Mouse (Mus musculus) common myeloid progenitor, adult 5-6 weeks (primary cell): ENCODE data around the gene Rps29. TPM values are rescaled to one million over a fixed set of nuclear protein-coding genes. Genes with fewer than 3 reads are reported as not detected.

ENCODE experiments used
- ATAC-seq: replicated peaks from 2 replicates; pipeline ENCODE4 v1.8.0; 2016; ENCODE audit warnings: low read depth, mild to moderate bottlenecking, moderate TSS enrichment, inconsistent platforms; ENCODE audit not compliant: poor library complexity, severe bottlenecking
- total RNA-seq: library from RNA; stranded (forward); fragments of 200-1000, 187-1606 nt; gene quantifications from 2 replicates; pipeline ENCODE4 v1.2.3, GENCODE M21; 2017

Gene Rps29
- total RNA-seq, 1 experiment from 2014 or later: 2,208 TPM

DNA sequence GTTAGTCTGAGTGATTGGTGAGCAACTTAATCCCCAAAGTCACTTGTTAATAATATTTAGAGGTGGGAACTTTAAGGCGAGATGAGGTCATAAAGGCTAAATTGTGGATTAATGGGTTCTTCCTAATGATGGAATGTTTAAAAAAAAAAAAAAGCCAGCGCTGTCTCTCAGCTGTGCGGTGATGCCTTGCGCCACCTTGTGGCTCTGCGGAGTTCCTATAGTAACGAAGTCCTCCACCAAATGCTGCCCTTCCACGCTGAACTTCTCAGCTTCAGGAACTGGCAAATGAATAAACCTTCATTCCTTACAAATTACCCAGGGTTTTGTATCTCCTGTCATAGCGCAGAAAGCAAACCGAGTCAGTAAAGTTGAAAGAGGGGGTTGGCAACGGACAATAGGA is 27.0 kb downstream of the Rps29 start:
- ATAC-seq: peak; percentile 62

DNA sequence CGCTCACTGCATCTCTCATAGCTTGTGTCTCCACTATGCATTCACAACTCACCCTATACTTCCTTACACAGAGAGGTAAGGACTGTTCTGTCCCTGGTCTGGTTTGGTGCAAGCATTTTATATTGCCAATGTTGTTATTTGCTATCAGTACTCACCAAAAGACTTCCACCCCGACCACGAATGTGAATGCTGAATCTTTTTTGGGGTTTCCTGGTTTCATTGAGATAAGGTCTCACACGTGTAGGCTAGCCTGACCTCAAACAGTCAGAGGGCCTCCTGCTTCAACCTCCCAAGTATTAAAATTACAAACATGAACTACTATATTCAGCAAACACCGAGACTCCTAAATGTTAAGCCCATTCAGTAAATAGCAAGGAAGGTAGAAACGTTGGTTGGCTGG is 27.7 kb downstream of the Rps29 start:
- peak; percentile 43 for ATAC-seq

DNA sequence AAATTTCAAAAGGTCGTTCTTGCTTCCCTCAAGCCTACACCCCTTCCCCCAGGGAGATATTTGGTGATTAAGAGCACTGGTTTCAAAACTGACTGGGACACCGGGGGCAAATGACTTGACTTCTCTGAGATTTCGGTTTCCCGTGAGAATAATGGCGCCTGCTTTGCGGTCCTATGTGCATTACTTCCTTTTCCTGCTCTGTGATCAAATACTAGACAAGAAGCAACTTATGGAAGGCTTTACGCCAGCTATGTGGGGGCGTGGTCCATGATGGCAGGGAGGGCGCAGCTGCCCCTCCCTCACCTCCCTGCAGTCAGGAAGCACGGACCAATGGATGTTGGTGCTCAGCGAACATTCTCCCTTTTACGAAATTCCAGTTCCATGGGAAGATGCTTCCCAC is 28.5 kb downstream of the Rps29 start:
- 0 out of 2 replicates have a peak, but pooled peaks have one; percentile 20 for ATAC-seq

DNA sequence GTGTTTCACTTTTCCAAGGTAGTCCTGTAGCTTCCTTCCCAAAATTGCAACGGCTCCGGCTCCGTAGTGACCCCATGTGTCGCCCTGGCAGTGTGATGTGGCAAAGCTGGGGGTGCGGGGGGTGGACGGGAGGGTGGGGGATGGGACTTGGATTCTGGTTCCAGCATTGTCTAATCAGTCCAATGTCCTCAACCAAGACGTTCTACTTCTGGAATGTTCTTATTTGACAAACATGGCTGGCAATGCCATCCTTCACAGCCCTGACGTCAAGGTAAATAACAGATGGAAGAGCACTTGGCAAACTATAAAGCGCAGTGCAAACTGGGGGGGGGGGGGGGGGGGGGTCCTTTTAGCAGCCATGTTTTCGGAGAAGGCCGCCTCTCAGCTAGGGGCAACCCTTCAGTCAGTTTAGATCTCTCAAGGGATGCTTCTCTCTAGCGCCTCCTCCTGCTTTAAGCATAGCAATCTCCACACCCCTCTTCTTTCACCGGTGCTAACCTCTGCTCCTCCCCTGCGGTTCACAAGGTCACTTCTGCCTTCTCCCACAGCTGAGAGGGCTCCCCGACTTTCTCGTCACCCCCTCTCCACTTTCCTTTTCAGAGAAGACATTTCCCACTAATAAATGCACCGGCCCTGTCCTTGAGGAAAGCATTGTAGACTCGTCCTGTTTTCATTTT is 29.2 kb downstream of the Rps29 start:
- ATAC-seq: peak; percentile 24; the same call in 1 of the 2 replicates

DNA sequence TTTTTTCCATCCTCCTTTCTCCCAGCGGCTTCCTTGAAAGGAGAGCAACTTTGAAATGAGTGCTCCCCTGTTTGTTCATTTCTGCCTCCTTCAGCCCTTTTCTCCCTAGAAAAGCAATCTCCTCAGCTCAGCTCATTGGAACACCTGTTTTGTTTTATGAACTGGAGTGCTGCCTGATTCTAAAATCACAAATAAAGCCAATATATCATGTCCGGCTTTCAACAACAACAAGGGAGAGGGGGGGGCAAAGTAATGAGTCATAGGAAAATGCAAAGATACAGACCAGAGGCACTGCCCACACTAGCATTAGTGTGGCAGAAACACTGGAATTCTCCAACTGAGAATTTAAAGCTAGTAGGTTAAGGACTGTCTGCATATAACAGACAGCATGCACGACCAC is 31.4 kb downstream of the Rps29 start:
- no peak for ATAC-seq

DNA sequence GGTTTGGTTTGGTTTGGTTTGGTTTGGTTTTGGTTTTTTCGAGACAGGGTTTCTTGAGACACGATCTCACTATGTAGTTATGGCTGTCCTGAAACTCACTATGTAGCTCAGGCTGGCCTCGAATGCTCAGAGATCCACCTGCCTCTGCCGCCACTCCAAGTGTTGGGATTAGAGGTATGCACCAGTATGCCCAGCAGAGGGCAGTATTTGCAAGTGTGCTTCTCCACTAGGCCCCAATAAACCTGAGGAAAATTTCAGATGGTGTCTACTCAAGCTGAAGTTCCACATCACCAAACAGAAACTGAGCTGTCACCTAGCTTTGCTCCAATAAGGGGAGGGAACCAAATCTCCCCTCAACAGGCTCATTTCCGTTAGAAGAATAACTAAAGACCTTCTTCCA is 31.8 kb downstream of the Rps29 start:
- peak; percentile 59 for ATAC-seq

DNA sequence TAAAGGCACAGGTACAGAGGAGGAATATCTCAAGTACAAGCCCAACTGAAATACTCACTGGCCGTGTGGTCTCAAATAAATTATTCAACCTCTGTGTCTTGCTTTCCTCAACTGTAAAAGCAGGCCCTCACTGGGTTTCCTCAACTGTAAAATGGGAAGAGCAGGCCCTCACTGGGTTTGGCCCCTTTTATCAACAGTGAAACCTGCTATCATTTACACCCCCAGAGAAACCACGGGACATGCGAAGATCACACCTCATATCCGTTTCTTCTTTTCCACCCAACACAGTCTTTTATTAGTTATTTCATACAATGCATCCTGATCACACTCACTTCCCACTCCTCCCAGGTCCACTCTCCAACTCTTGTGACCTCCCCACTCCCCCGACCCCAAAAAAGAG is 33.9 kb downstream of the Rps29 start:
- no peak for ATAC-seq

DNA sequence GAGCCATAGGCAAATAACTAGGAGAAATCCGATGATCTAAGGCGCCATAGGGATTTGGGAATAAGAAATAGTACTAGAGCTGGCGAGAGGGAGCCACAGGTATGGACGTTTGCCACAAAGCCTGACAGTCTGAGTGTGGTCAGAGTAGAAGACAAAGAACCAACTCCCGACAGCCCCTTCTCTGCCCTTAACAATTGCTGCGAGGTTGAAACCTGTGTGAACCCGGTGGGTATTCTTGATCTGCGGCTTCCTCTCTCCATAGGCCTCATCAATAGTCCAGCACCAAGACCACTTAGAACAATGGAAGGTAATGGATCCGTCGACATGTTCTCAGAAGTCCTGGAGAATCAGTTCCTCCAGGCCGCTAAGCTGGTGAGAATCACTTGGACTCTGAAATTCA is 36.2 kb downstream of the Rps29 start:
- peak; percentile 68 for ATAC-seq

DNA sequence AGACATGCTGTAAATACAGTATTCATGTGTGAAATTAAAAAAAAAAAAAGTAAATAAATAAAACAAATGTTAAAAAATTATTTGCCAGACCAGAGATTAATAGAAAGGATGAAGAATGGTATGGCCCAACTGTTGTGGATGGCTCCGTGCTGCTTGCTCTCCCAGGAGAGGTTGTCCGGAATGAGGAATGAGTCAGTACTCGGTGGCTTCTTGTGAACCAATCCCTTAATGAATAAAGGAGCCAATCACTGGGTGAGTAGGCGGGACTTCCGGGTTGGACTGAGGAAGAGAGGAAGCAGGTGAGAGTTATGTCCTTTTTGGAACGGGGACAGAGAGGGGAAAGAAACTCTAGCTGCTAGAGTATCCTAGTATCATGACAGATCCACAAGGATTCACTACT is 39.1 kb downstream of the Rps29 start:
- ATAC-seq: no peak

Other genes starting within 250 kb of the Rps29 start
- gene Lrr1, start 9.6 kb upstream of the Rps29 start, total RNA-seq: 9.8 and 16.1 TPM in 2 replicates
- 891 and 1,224 TPM in 2 replicates for gene Rpl36al, start 24.9 kb upstream of the Rps29 start, total RNA-seq
- 105 and 110 TPM in 2 replicates for gene Mgat2, start 25.0 kb upstream of the Rps29 start, total RNA-seq
- 43.1 and 49.1 TPM in 2 replicates for gene Gm49383, start 37.9 kb upstream of the Rps29 start, total RNA-seq
- gene Dnaaf2, start 39.2 kb upstream of the Rps29 start, total RNA-seq: 3.0 and 6.5 TPM in 2 replicates
- 25.5 and 38.6 TPM in 2 replicates for gene Gm49384, start 45.1 kb upstream of the Rps29 start, total RNA-seq
- gene Pole2, start 69.0 kb upstream of the Rps29 start, total RNA-seq: 41.6 and 42.1 TPM in 2 replicates
- 7.8 and 9.2 TPM in 2 replicates for gene Klhdc1, start 82.0 kb upstream of the Rps29 start, total RNA-seq
- 65.6 and 79.0 TPM in 2 replicates for gene Klhdc2, start 137.5 kb upstream of the Rps29 start, total RNA-seq
- gene Nemf, start 198.0 kb upstream of the Rps29 start, total RNA-seq: 126 and 136 TPM in 2 replicates
- gene Arf6, start 213.0 kb upstream of the Rps29 start, total RNA-seq: 104 and 110 TPM in 2 replicates
- gene Gm9887, start 213.3 kb upstream of the Rps29 start, total RNA-seq: 1.5 TPM in 1 of 2 replicates, not detected in the other